Mouse (Mus musculus): ENCODE results near the gene Katnal1.

Gene Katnal1

DNA sequence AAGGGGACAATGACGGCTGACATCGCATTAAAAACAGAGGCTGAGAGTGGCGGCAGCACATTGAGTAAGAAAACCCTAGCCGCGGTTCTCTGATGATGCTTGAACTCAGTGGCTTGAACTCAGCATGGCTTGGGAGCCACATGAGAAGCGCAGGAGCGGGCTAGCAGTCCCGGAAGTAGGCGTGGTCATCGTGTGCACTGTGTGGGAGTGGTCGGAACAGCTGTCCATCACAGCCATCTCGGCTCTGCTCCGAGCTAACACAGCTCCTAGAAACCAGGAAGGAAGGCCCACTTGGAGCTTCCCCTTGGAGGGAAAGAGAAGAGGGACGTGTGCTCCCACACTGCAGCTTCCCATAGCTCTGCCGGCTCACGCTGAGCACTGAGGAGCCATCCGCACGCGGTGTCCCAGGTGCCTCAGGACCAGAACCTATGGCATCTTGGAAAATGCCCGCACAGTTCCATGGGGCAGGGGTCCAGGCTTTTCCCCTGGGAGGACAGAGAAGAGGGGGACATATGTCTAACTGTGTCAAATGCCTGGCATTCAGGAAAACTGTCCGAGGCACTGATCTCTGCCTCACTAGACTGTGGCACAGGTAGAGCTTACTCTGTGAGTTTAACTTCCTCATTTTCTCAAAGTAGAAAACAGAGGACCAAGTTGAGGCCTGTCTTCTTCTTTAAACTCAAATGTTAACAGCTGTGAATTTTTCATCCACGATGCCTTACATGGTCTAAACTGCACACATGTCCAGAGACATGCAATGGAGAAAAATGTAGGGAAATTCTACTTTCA lies 43.1 kb downstream of the Katnal1 start:
- peak; percentile 98 for DNase-seq (ENCODE audit: low read depth, low spot score)

DNA sequence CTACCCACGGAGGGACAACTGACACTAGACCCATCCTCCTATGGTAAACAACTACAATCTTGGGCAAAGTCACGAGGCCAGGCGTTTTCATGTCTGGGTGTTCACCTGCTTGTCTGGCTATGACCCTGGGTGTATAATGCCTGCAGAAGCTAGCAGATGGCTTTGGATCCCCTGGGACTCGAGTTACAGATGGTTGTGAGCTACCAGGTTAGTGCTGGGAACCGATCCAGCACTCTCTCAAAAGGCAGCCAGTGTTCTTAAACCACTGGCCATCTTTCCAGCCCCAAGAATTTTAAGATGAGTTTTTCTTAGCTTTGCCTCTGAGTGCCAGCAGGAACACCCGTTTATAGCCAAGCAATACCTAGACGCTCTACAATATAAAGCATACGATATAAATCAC lies 45.4 kb downstream of the Katnal1 start:
- no peak for DNase-seq (ENCODE audit: low read depth, low spot score)

DNA sequence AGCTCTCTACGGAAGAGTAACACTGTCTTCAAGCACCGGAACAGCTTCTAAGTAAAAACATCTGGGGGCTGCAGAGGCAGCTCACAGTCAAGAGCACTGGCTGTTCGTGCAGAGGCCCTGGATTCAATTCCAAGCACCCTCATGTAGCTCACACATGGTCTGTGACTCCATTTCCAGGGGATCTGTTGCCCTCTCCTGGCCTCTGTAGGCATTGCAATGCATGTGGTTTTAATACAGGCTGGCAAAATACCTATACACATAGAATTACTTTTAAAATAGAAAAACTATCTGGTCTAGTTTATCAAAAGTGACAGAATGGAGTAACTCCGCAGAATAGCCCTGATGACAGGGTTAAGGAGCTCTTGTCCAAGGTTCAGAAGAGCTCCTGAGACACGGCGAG lies 49.9 kb downstream of the Katnal1 start:
- peak; percentile 69 for DNase-seq (ENCODE audit: low read depth, low spot score)

- no peak for DNase-seq (ENCODE audit: low read depth, low spot score)
Observed at GRCm38 (mm10) chr5:148873116-148873515, 56.0 kb downstream of the Katnal1 start.

GRCm38 (mm10) chr5:148869583-148869982 lies 59.5 kb downstream of the Katnal1 start:
- no peak for DNase-seq (ENCODE audit: low read depth, low spot score)

GRCm38 (mm10) chr5:148867766-148868165 lies 61.4 kb downstream of the Katnal1 start:
- DNase-seq (ENCODE audit: low read depth, low spot score), result no peak

DNA sequence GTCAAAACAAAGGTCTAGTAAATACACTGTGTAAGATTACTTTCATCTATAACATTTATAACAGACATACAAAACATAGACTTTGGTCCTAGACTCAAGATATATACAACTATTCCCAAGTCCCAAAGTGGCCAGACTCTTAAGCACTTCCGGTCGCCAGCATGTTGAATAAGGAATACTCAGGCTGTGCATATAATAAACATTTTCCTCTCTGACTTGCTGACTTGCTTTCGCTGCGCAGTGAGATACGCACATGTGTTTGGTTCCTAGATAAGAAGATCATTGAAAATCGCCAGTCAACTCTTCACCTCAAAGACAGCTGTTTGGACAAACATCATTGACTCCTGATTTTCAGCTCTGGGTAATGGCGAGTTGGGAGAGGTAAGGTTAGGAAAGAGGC lies 61.9 kb downstream of the Katnal1 start:
- DNase-seq (ENCODE audit: low read depth, low spot score), result no peak

- DNase-seq (ENCODE audit: low read depth, low spot score), result no peak
Observed at GRCm38 (mm10) chr5:148866571-148866970, 62.5 kb downstream of the Katnal1 start.

DNA sequence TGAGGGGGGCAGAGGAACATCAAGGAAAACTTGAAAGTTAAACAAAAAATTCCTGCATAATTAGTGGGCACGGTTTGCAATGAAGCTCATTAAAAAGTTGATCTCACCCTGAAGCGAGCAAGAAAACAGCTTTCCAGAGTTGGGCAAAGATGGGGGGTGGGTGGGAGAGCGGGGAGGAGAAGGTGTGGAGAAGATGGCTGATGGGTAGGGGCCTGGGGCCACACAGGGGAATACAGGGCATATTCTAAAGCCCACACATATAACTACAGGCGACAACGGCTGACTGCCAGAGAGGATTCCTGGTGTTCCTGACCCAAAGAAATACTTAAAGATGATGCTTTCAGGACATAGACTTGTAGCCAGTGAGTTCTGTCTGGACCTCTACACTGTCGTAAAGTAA lies 65.7 kb downstream of the Katnal1 start:
- DNase-seq (ENCODE audit: low read depth, low spot score), result no peak

GRCm38 (mm10) chr5:148862853-148863252 lies 66.3 kb downstream of the Katnal1 start:
- DNase-seq (ENCODE audit: low read depth, low spot score), result no peak

DNA sequence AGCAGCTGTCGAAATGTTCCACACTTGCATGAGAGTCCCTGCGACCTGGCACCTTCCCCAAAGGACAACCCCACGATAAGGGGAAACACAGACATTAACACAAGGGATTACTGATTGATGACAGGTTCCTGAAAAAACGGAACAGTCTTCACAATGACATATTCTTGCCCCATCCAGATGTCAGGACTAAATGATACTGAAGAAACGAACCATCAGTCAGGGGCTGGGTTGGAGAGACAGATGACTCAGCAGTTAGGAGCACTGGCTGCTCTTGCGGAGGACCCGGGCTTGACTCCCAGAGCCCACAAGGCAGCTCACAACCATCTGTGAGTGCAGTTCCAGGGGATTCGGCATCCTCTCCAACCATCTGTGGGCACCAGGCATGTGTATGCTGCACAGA lies 67.0 kb downstream of the Katnal1 start:
- DNase-seq (ENCODE audit: low read depth, low spot score), result no peak

GRCm38 (mm10) chr5:148857522-148857921 lies 71.6 kb downstream of the Katnal1 start:
- peak; percentile 15 for DNase-seq (ENCODE audit: low read depth, low spot score)

DNA sequence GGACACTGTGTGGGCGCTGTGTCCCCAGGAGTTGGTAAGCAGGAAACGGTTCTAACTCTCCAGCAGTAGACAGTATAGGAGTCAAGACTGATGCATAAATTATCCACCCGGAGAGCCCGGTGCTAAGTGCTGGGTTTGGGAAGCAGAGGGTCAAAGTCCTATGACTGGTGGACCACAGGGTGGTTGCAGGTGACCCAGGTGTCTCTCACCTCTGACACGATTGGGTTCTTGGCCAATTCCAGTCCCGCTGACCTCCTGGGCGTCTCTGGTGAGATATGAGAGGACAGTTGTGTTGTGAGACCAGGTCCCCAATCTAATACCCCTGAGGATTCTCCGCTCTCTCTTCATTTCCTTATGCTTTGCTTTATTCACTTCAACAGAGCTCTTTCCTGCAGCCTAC lies 74.1 kb downstream of the Katnal1 start:
- DNase-seq (ENCODE audit: low read depth, low spot score), result no peak

GRCm38 (mm10) chr5:148854166-148854565 lies 75.0 kb downstream of the Katnal1 start:
- DNase-seq (ENCODE audit: low read depth, low spot score), result peak; percentile 65

GRCm38 (mm10) chr5:148849516-148849915 lies 79.6 kb downstream of the Katnal1 start:
- no peak for DNase-seq (ENCODE audit: low read depth, low spot score)

DNA sequence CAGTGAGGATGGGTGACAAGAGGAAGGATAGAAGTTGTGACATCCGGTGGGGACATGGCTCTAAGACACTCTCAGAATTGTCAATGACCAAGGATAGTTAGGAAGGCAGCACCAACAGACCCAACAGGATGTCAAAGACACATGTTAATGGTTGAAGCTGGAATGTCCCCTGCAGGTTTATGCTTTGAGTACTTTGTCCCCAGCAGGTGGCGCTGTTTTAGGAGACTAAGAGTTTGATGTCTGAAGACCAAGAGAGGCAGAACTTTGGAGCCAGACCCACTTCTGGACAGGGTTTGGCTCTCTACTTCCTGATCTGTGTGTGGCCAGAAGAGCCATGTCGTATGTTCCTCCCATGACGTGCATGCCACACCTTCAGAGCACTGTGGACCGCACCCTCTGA lies 82.1 kb downstream of the Katnal1 start:
- peak; percentile 80 for DNase-seq (ENCODE audit: low read depth, low spot score)

DNA sequence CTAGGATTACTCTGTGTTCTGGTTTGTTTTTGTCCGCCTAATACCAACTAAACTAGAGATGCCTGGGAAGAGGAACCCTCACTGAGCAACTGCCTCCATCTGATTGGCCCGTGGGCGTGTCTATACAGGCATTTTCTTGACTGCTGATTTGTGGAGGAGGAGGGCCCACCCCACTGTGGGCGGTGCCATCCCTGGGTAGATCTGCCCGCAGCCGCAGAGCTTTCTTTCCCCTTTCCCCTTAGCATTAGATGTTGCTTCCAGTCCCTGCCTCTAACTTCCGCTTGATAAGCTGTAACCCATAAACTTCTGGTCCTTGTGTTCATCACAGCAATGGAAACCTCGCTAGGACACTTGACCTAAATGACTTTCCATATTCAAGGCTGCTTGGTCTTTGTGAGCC lies 92.1 kb downstream of the Katnal1 start:
- peak; percentile 94 for DNase-seq (ENCODE audit: low read depth, low spot score)

GRCm38 (mm10) chr5:148831596-148832257 lies 97.4 kb downstream of the Katnal1 start:
- DNase-seq (ENCODE audit: low read depth, low spot score), result peak; percentile 85

GRCm38 (mm10) chr5:148831141-148831547 lies 98.0 kb downstream of the Katnal1 start:
- peak; percentile 62 for DNase-seq (ENCODE audit: low read depth, low spot score)

GRCm38 (mm10) chr5:148825732-148826131 lies 103.4 kb downstream of the Katnal1 start:
- DNase-seq (ENCODE audit: low read depth, low spot score), result no peak

DNA sequence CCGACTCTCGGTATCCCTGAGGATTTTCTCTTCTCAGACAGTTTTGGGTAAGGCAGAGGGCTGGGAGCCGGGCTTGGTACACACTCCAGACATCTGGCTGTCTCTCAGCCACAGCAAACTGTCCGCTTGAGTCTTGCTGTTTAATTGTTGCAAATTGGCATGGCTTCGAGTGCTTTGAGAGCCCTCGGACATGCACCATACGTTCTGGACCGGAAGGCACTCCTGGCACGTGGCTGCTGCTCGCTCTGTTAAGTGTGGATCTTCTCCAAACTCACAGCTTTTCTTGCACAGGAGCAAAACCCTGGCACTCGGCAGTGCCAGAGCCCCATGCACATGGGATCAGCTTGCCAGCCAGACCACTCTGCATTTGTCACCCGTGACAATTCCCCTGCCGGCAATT lies 106.3 kb downstream of the Katnal1 start:
- DNase-seq (ENCODE audit: low read depth, low spot score), result no peak

Measured in R1 (cell line).